Mouse (Mus musculus) cerebellum, adult 2 months (tissue): ENCODE measurements around the gene Lime1.

Experiments used
- CTCF ChIP-seq: fragments of 200-500 bp; IDR thresholded peaks from 2 replicates; pipeline ENCODE4 v1.5.1; 2011; ENCODE audit warnings: low read depth, mild to moderate bottlenecking, control low read depth, low read length, moderate library complexity, borderline replicate concordance; ENCODE audit not compliant: insufficient read depth
- POLR2A ChIP-seq: fragments of 200-500 bp; IDR thresholded peaks from 2 replicates; pipeline ENCODE4 v1.6.1; 2011; ENCODE audit warnings: low read length, control low read depth, borderline replicate concordance; ENCODE audit not compliant: insufficient read depth

GRCm38 (mm10) chr2:181420426-181420825 lies 40.5 kb downstream of the Lime1 start:
- TF ChIP-seq POLR2A: no peak
- no peak for TF ChIP-seq CTCF
